In the genomic region with DNA sequence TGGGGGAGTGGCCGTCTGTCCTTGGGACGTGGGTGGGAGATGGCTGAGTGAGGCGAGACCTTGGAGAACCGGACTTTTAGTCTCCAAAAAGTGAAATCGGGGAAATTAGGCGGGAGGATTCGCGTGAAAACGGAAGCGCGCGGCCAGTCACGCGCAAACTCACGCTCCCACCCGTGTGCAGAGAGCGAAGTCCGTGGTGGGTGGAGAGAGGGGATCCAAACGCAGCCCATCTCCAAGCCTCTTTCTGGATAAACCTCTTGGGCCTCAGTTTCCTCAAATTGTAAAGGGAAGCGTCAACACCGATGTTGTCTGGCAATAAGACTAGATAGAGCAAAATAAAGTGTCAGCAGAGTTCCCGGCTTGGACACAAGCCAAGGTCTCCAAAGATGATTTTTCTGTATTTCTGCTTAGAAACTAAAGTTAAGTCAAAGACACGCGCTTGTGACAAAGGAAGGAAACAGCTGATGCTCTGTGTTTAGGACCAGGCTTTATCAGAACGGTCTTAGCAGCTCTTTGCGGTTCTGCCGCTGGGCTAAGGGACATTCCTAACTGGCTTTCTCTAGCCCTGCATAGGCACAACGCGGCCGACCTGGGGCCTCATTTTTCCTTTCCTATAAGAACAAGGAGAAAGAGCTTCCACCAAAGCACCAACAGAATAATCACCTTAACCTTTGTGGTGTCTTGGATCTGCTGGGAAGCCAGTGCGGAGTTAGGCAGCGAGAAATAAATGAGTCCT, we compare ENCODE assay signal across 8 mouse cellular contexts. TPM values are rescaled to one million over a fixed set of nuclear protein-coding genes. Genes with fewer than 3 reads are reported as not detected.
DNase-seq lines count a peak whose midpoint lies in the region; ATAC-seq and TF ChIP-seq lines count a peak whose summit lies in the region.

No protein-coding gene starts in this region.

- H3K27ac ChIP-seq in kidney, adult 2 months (ENCODE audit: insufficient read depth, low read depth, low read length) = no peak overlapping the region
- no peak overlapping the region for H3K27ac ChIP-seq in forebrain, embryonic 16.5 days (ENCODE audit: low read length)
- H3K27ac ChIP-seq in neural tube, embryonic 15.5 days (replicated peaks) = no peak overlapping the region

- no peak for DNase-seq in kidney, adult 2 months
- DNase-seq in kidney, adult 11 months = no peak
- DNase-seq in adrenal gland, postnatal 25 days = peak; percentile 15
- DNase-seq in kidney, postnatal 4 days = peak; percentile 33 to 45
- no peak for DNase-seq in thymus, postnatal 25 days
- no peak for DNase-seq in cerebellum, adult 9-10 months

- ATAC-seq in forebrain, embryonic 16.5 days = peak; percentile 20
- peak; percentile 18; the same call in 1 of the 2 replicates for ATAC-seq in neural tube, embryonic 15.5 days (ENCODE audit: low FRiP score)

- H3K9ac ChIP-seq in forebrain, embryonic 16.5 days (replicated peaks; ENCODE audit: low read depth, low read length) = peak overlapping the region; percentile 63
- H3K9ac ChIP-seq in neural tube, embryonic 15.5 days (replicated peaks) = peak overlapping the region; percentile 61

- TF ChIP-seq CTCF in kidney, adult 2 months (conservative IDR thresholded peaks at IDR 0.05; ENCODE audit: insufficient read depth, insufficient read length, low read depth, low read length) = no peak

- TF ChIP-seq POLR2A in kidney, adult 2 months (IDR thresholded peaks at IDR 0.05; ENCODE audit: low read depth, low read length) = no peak

- H3K27me3 ChIP-seq in kidney, adult 2 months (replicated peaks; ENCODE audit: control insufficient read depth, insufficient read depth, low read length) = no peaks in the 10 kb centered on the region
- H3K27me3 ChIP-seq in forebrain, embryonic 16.5 days (replicated peaks; ENCODE audit: control insufficient read depth, insufficient read depth, low read length) = peaks cover 24% of the 10 kb centered on the region
- peaks cover 43% of the 10 kb centered on the region for H3K27me3 ChIP-seq in neural tube, embryonic 15.5 days (replicated peaks)

- peak overlapping the region; percentile 69 for H3K4me3 ChIP-seq in kidney, adult 2 months (ENCODE audit: insufficient read depth, low read depth, low read length)
- peak overlapping the region; percentile 64 for H3K4me3 ChIP-seq in forebrain, embryonic 16.5 days (replicated peaks; ENCODE audit: low read length)
- peak overlapping the region; percentile 69 for H3K4me3 ChIP-seq in neural tube, embryonic 15.5 days (replicated peaks)

- no peaks in the 10 kb centered on the region for H3K9me3 ChIP-seq in forebrain, embryonic 16.5 days (ENCODE audit: control insufficient read depth, low read length)
- H3K9me3 ChIP-seq in neural tube, embryonic 15.5 days (replicated peaks) = no peaks in the 10 kb centered on the region

- H3K4me2 ChIP-seq in forebrain, embryonic 16.5 days (ENCODE audit: low read length) = peak overlapping the region; percentile 98
- H3K4me2 ChIP-seq in neural tube, embryonic 15.5 days = peak overlapping the region; percentile 98

- 8% methylated on average over 32 of the region's 32 CpGs for WGBS in kidney, adult 2 months
- 1% methylated on average over 32 of the region's 32 CpGs for whole genome bisulfite sequencing in forebrain, embryonic 16.5 days
- WGBS in neural tube, embryonic 15.5 days = 1% methylated on average over 32 of the region's 32 CpGs

- H3K4me1 ChIP-seq in kidney, adult 2 months (ENCODE audit: control insufficient read depth, insufficient read depth, low read length) = peaks cover 5% of the 10 kb centered on the region; the same call in 1 of the 2 replicates
- peaks cover 17% of the 10 kb centered on the region for H3K4me1 ChIP-seq in forebrain, embryonic 16.5 days (replicated peaks; ENCODE audit: control insufficient read depth, insufficient read depth, low read length)
- peaks cover 25% of the 10 kb centered on the region for H3K4me1 ChIP-seq in neural tube, embryonic 15.5 days

- no peaks in the 10 kb centered on the region for H3K36me3 ChIP-seq in kidney, adult 2 months (ENCODE audit: control insufficient read depth, insufficient read depth, low read length)
- H3K36me3 ChIP-seq in forebrain, embryonic 16.5 days (ENCODE audit: control insufficient read depth, insufficient read depth) = no peaks in the 10 kb centered on the region
- H3K36me3 ChIP-seq in neural tube, embryonic 15.5 days = no peaks in the 10 kb centered on the region

RNA-seq across cellular contexts. Expression of a gene that starts 0.6 kb away (rescaled TPM):
- 5.1 and 6.5 TPM in 2 replicates for polyA plus RNA-seq in kidney, adult 2 months (2012; rRNA removed)
- 72.6 and 83.7 TPM in 2 replicates for total RNA-seq in adrenal gland, postnatal 25 days (2021)
- 9.4 and 15.7 TPM in 2 replicates for polyA plus RNA-seq in forebrain, embryonic 16.5 days (2015; fragmentation: Nextera tagmentation; extraction: Ambion mirVana)
- polyA plus RNA-seq in neural tube, embryonic 15.5 days (2015; fragmentation: Nextera tagmentation; extraction: Ambion mirVana) = 24.7 and 31.8 TPM in 2 replicates

Comparison
In these comparisons a context has a peak if more than half of its experiments do, and no peak if none do; other contexts are left out.
1. DNase-seq: peak in adrenal gland, postnatal 25 days (single experiment) and kidney, postnatal 4 days (2 of 2); none in kidney, adult 2 months (single experiment), kidney, adult 11 months (single experiment), thymus, postnatal 25 days (single experiment) and cerebellum, adult 9-10 months (single experiment).
2. Peak in every context shown above with its lines, with median percentiles within 50 percentile points of each other: H3K4me3 ChIP-seq.